Mouse (Mus musculus) cortical plate, adult 2 months (tissue): Measurements from ENCODE around the gene Lyrm4. TPM values are rescaled to one million over a fixed set of nuclear protein-coding genes. Genes with fewer than 3 reads are reported as not detected.

Experiments used
- H3K27ac ChIP-seq: fragments of 200-500 bp; 2 replicates; pipeline ENCODE4 v1.5.1; 2012; ENCODE audit warnings: low read length, control low read depth, inconsistent platforms; ENCODE audit not compliant: insufficient read depth
- H3K4me1 ChIP-seq: fragments of 200-500 bp; 2 replicates; pipeline ENCODE4 v1.6.1; 2011; ENCODE audit warnings: low read length; ENCODE audit not compliant: control insufficient read depth, insufficient read depth
- H3K4me3 ChIP-seq: fragments of 200-500 bp; 2 replicates; pipeline ENCODE4 v1.5.1; 2011; ENCODE audit warnings: mild to moderate bottlenecking, low read length, control low read depth; ENCODE audit not compliant: insufficient read depth
- CTCF ChIP-seq: fragments of 200-500 bp; IDR thresholded peaks from 2 replicates; pipeline ENCODE4 v1.5.1; 2011; ENCODE audit warnings: mild to moderate bottlenecking, control low read depth, low read length; ENCODE audit not compliant: insufficient read depth; ENCODE audit errors: extremely low read depth
- POLR2A ChIP-seq: fragments of 200-500 bp; IDR thresholded peaks from 2 replicates; pipeline ENCODE4 v1.6.1; 2011; ENCODE audit warnings: mild to moderate bottlenecking, low read length, control low read depth; ENCODE audit not compliant: insufficient read depth; ENCODE audit errors: extremely low read depth
- polyA plus RNA-seq: library from polyadenylated mRNA; depleted of rRNA; stranded (reverse); fragments of >200 nt; gene quantifications from 2 replicates; pipeline ENCODE4 v1.2.3, GENCODE M21; 2012; rRNA removed

The Lyrm4 gene
- polyA plus RNA-seq, 1 experiment, result 19.6 TPM

GRCm38 (mm10) chr13:35947354-35948000 lies 169.8 kb downstream of the Lyrm4 start:
- no peak overlapping the region for H3K27ac ChIP-seq
- H3K4me3 ChIP-seq, result no peak overlapping the region
- H3K4me1 ChIP-seq, result no peaks in the 10 kb centered on the region
- TF ChIP-seq POLR2A, result no peak
- peak; percentile 92 for TF ChIP-seq CTCF

DNA sequence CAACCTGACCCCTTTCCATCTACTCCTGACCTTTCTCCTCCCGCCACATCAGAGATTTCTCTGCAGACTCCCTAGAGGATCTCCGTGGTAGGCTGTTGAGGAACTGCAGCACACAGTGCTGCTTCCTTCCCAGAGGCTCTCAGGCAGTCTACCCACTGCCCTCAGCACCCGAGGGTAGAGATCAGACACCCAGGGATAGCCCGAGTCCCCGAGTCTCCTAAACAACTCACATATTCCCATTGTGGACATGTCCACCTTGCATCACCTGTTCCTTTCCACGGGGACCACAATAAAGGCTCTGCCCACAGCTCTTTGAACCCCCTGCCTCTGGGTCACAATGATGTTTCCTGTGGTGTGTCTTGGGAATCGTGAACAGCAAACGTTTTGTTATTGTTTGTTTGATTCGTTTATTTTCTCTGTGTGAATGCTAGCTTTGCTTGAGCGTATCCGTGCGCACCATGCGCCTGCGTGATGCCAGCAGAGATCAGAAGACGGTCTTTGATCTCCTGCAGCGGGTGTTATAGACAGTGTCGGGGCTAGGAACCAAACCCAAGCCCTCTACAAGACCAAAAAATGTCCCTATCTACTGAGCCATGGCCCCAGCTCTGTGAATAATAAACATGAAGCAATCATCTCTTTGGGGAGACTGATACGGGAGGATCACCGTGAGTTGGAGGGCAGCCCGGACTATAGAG lies 170.5 kb downstream of the Lyrm4 start:
- TF ChIP-seq POLR2A (no peak), CTCF (no peak)

GRCm38 (mm10) chr13:35940934-35941333 lies 176.4 kb downstream of the Lyrm4 start:
- Histone ChIP-seq H3K27ac (no peak overlapping the region), H3K4me3 (no peak overlapping the region), H3K4me1 (no peaks in the 10 kb centered on the region)
- TF ChIP-seq POLR2A (no peak), CTCF (no peak)

More for the DNA sequence above, 170.5 kb downstream of the Lyrm4 start:
- Histone ChIP-seq H3K4me3 (no peak overlapping the region), H3K4me1 (no peaks in the 10 kb centered on the region), H3K27ac (no peak overlapping the region)

- Histone ChIP-seq H3K27ac (no peak overlapping the region), H3K4me3 (no peak overlapping the region), H3K4me1 (no peaks in the 10 kb centered on the region)
- TF ChIP-seq POLR2A (no peak), CTCF (no peak)
Measured at GRCm38 (mm10) chr13:35939871-35940665, 177.3 kb downstream of the Lyrm4 start.

DNA sequence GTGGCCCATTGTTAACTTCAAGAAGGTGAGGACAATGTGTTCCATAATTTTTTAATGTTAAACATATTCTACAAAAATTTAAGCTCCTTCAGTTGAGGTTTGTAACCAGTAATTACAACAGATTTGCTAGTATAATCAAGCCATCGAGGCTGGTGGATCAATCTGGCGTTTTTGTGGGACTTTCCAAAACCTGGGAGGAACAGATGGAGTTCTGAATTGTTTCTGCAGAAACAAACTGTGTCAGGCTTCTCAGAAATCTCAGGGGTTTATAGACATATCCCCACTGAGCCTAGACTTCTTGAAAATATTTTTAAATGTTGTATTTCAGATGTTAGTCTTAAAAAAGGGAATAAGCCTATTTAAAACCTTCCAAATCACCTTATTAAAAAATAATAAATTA lies 179.3 kb downstream of the Lyrm4 start:
- no peak for TF ChIP-seq POLR2A
- TF ChIP-seq CTCF, result no peak
- Histone ChIP-seq H3K4me1 (no peaks in the 10 kb centered on the region), H3K27ac (no peak overlapping the region), H3K4me3 (no peak overlapping the region)

Other genes starting within 250 kb of the Lyrm4 start
- 3.2 and 4.0 TPM in 2 replicates for gene Rpp40, start 211.2 kb downstream of the Lyrm4 start, polyA plus RNA-seq
- 11.9 and 12.0 TPM in 2 replicates for gene Ppp1r3g, start 158.7 kb downstream of the Lyrm4 start, polyA plus RNA-seq
- gene Fars2, start 114 bp downstream of the Lyrm4 start, polyA plus RNA-seq, result 33.1 and 40.0 TPM in 2 replicates